Mouse (Mus musculus): ENCODE data around the gene Rab43.
A peak's percentile ranks its signal among the peaks of the same experiment; 100 is the strongest.

Gene Rab43

DNA sequence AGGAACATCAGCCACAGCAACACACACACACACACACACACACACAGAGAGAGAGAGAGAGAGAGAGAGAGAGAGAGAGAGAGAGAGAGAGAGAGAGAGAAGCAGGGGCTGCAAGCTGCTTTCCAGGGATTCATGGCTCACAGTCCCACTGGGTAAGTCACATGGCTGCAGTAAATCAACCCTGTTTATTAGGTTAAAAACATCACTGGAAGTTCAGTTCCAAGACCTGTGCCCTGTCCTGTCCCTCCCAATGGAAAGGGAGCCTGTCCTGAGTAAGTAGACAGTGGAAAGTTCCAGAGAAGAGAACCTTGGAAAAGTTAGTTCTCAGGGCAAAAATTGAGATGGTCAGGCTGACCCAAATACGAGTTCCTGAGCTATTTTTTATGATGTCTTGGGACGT is 14.6 kb downstream of the Rab43 start:
- TF ChIP-seq GATA4 (IDR thresholded peaks at IDR 0.05; ENCODE audit: insufficient replicate concordance, low read length) = no peak

DNA sequence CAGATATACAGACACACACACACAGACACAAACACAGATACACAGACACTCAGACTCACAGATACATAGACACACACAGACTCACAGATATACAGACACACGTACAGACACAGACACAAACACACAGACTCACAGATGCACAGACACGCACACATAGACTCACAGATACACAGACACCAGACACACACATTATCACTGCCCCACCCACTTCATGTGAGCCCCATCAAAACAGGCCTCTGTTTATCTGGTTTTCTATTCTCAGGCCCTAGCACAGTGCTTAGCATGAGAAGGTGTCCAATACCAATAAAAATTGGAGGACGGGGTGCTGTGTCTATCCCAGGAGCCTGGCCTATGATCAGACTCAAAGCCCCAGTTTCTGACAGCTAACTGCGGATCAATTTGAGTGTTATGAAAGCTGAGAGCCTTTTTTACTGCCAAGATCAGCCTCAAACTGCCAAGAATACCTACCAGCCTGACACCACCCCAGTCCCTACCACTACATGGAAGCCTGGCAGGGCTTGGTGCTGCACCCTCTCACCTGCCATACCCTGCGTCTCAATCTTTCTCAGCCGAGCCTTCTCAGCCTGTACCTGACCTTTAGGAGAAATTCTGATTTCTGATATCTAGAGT is 15.6 kb downstream of the Rab43 start:
- no peak for TF ChIP-seq GATA4 (IDR thresholded peaks at IDR 0.05; ENCODE audit: insufficient replicate concordance, low read length)

DNA sequence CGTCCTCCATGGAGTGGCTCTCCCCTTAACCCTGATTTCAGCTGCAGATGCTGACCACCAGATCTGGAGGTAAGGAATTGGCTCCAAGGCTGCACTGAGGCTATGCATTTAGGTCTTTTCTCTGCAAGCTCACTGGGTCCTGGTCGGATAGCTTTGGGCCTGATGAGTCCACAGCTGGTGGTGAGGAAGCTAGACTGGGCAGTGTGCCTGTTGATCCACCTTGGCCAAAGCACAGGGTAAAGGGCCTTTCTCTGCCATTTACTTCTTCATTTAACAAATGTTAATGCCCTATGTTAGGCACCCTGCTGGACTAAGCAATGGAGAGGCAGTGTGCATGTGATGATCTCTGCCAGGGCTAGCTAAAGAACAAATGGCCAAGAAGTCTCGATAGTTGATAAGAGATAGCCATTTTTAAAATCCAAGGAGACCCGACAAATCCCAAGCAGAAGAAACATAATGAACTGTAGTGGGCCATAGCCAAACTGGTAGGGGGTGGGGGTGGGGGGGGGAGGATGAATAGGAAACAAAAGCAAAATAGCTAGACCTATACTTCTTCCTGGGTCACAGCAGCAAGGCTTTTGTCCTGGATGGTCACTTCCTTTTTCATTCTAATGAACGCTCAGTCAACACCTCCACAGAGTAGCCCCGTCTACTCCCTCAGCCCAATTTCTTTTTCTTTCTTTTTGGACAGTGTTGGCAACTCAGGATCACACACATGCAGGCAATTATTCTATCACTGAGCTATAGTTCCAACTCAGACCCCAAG is 16.4 kb downstream of the Rab43 start:
- no peak for TF ChIP-seq GATA4 (IDR thresholded peaks at IDR 0.05; ENCODE audit: insufficient replicate concordance, low read length)

DNA sequence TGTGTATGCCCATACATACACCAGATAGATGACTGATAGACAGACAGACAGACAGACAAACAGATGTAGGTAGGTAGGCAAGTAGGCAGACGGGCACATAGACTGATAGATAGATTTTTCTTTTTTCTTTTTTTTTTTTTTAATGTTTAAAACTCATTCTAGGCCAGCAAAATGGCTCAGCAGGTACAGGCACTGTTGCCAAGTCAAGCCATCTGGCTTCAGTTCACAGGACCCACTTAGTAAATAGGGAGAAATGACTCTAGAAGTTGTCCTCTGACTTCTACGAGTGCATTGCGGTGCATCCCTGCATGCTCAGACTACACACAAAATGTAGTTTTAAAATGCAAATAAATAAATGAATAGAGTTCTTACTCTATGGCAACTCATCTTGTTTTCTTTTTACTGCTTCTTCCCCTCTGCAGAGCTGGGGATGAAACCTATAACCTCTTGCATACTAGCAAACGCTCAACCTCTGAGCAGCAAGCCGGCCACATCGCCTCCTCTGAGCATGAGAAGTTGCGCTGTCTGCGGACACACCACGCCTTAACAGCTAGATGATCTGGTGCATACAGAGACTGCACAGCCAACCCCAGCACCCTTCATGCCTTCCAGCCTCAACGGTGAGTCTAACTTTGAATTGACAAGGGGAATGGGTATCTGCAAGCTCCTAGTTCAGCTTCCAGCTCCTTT is 18.0 kb downstream of the Rab43 start:
- TF ChIP-seq GATA4 (IDR thresholded peaks at IDR 0.05; ENCODE audit: insufficient replicate concordance, low read length) = no peak

DNA sequence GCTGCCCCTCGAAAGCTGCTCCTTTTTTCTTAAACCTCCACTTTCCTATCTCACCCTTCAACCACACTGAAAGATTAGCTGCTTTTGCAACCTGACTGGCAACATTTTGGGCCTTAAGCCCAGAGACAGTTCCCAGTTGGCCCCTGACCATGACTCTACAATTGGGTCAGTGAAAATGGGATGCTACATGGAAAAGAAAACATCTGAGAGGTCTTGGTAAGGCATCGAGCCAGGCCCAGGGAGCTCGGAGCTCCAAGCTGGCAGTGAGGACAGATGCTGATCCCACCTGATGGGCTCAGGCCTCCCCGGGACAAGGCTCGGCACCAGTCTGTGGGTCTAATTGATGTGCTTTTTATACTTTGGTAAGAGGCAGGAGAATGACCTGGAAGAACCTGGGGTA is 20.1 kb downstream of the Rab43 start:
- TF ChIP-seq GATA4 (IDR thresholded peaks at IDR 0.05; ENCODE audit: insufficient replicate concordance, low read length) = no peak

DNA sequence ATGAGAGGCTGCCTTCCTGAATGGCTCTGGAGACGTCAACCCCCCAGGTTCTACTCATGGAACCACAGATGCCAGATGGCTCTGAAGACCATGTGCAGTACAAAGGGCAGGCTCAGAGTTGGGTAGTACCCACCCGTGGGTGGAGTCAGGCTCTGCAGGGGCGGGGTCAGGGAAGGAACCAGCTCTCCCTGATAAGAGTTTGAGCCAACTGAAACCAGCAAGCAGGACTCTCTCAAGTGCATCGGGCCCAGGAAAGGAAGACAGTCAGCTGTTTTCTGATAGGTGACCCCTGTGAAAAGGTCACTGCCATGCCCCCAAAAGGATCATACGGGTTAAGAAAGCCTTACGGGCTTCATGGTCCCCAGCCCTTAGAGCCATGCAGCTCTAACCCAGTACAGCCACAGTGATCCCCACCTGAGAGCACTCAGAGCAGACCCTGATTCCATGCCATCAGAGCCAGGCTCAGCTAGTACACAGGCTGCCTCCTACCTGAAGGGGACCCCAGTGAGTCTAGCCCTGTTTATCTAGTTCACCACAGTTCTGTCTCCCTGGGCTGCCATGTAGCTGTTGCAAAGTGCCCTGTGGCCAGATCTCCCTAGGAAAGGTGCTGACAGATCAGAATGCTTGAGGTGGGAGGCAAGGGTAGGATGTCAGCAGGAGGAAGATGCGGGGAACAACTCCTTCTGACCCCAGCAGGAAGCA is 21.0 kb downstream of the Rab43 start:
- peak; percentile 24; the same call in 1 of the 2 replicates for TF ChIP-seq GATA4 (IDR thresholded peaks at IDR 0.05; ENCODE audit: insufficient replicate concordance, low read length)

DNA sequence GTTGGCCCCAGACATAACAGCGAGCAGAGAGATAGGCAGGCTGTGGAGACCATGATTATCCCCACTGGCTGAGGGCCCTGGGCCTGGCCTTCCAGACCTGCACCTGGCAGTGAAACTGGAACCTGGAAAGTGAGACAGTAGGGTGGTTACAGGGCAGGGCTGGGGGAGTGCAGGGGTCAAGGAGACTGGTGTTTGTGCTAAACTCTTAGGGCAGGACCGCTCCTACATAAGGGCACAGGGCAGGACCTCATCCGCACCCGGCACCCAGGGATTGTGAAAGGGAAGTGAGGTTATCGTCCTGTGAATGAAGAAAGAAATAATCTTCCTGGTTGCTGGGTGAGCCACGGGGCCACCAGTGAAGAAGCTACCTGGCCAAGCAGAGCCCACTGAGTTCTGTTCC is 22.2 kb downstream of the Rab43 start:
- no peak for TF ChIP-seq GATA4 (IDR thresholded peaks at IDR 0.05; ENCODE audit: insufficient replicate concordance, low read length)

DNA sequence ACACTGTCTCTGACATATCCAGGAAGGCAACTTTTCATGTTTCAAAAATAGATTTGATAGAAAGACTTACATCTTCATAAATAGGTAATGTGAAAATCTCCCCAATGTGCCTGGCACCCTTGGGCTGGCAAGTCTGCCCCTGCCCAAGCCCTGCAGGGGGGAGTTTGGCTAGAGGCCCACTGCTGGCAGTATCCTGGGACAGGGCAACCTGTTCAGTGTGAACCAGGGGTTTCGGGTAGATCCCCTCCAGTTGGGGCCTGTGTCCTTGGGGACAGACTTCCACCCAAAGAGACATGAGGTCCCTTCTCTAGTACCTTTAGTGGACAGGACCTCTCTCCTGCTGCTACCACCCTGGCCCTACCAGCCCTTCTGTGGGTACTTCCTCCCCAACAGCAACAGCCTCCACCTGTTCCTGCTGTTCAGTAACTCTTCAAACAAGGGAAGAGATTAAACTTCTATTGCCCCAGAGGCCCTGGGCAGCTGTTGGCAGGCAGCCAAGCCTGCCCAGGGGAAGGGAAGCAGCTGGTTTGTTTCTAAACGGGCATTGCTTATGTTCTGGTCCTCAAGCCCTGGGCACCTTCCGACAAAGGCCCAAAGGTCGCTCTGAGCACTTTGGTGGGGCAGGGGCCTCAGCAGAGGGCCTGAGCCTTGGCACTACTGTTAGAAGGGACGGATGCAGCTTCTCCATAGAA is 22.9 kb downstream of the Rab43 start:
- no peak for TF ChIP-seq GATA4 (IDR thresholded peaks at IDR 0.05; ENCODE audit: insufficient replicate concordance, low read length)

DNA sequence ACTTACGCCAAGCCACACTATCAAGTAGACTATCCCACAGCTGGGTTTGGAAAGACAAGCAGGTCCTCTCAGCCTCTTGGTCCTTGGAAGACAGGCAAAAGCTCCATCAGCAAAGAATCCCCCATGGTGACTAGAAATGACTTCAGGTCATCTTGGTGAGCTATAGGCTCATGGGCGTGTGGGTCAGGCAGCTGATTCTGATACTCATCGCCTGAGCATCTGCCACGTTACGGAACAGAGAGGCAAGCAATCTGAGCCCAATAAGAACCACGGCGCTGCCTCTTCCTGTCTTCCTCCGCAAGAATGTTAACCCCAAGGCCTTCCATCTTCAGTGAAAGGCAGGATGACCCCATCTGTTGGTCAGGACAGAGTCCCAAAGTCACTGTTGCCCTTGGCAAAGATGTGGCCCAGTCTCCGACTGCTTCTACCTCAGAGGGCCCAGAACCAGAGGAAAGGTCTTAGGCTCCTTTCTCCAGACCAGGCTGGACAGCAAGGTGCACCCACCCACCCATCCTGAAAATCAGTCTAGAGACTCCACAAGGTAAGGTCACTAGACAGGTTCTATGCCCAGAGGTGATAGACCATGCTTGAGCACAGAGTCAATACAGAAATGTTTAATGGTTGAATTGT is 23.6 kb downstream of the Rab43 start:
- TF ChIP-seq GATA4 (IDR thresholded peaks at IDR 0.05; ENCODE audit: insufficient replicate concordance, low read length) = no peak

DNA sequence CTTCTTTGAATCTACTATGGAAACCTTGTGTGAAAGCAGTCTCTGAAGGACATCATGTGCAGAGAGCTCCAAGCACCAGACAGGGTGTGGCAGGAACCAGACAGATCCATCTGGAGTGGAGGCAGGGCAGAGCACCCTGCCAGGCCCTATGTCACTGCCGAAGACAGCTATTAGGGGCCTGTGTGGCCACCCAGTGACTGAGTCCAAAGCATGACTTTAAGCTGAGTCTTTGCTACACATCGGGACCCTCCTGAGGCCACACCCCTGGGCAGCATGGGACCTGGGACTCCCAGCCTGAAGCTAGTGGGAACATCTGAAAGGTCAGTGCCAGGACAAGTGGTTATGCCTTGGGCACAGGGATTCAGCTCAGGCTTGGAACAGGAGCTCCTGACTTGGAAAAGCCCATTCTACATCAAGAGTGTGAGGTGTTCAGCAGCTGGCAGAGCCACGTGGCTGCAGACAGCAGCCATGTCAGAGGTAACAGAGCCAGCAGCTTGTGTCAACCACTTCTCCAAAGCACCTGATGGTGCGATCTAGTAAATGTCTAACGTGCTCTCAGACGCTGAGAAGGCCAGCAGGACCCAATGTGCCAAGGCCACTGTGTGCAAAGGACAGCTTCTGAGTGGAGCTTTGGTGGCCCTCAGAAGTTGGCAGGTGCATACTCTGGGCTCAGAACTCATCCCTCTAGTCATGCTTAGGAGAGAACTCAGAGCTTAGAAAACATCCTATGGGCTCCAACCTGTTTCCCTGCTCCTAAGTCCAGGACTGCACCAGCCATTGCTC is 24.7 kb downstream of the Rab43 start:
- TF ChIP-seq GATA4 (IDR thresholded peaks at IDR 0.05; ENCODE audit: insufficient replicate concordance, low read length) = no peak

DNA sequence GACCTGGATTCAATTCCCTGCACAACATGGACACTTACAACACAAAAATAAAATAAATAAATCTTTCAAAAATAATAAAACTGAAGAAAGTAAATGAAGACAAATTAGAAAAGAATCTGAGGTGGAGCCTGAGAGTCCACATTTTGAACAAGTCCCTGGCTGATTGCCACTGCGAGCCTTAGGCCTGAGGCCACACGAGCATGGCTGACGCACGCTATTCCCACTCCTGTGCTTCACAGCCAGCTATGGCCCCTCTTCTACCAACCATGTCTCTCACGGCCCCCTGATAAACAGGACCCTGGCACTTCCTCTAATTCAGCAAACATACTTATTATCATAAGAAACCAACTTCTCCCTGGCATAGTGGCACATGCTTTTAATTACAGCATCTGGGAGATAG is 25.3 kb downstream of the Rab43 start:
- no peak for TF ChIP-seq GATA4 (IDR thresholded peaks at IDR 0.05; ENCODE audit: insufficient replicate concordance, low read length)

DNA sequence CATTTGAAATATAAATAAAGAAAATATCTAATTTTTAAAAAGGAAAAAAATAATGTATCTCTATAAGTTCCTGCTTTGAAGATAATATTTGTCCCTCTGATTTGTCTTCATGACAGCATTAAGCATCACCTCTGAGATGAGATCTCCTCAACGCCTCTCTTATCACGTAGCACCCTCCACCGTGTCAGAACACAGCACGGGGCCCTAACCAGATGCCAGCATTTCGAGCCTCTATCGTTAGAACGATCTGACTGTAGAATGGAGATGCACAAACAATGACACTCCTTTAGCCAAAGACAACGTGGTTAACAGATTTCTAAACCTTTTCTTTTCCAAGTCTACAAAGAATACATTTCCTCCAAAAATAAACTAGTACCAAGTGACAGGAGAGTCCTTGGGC is 27.9 kb downstream of the Rab43 start:
- TF ChIP-seq GATA4 (IDR thresholded peaks at IDR 0.05; ENCODE audit: insufficient replicate concordance, low read length) = no peak

DNA sequence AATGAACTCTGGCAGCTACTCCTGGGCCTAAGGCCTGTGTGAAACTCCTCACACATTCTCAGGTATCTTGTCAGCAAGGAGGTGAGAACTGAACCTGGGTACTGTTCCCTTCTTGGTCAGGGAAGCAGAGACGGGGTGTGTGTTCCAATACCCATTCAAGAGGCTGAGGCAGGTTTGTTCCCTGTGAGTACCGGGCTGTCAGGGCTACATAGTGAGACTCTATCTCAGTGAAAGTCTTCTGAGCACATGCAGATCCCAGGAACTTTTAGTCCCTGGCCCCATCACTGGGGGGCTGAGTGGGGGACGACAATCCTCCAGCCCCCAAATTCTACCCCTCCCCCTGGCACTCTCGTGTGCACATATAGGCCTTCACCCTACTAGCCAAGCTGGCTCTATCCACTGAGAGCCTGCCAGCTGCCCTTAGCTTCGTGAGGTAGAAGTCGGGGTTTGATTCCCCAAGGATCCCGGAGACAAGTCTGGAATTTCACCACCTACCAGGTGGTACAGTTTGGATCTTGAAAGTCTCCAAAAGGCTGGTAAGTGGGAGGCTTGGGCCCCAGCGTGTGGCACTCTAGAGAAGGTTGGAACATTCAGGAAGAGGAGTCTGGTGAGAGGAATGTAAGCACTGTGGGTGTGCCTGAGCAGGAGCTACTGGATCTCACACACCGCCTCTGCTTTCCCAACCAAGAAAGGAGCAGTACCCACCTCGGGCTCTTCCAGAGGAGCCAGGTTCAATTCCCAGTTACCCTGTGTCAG is 31.2 kb downstream of the Rab43 start:
- no peak for TF ChIP-seq GATA4 (IDR thresholded peaks at IDR 0.05; ENCODE audit: insufficient replicate concordance, low read length)
